Mouse (Mus musculus) heart, embryonic 10.5 days (tissue): ENCODE data around the gene Rgs6. TPM values are rescaled to one million over a fixed set of nuclear protein-coding genes. Genes with fewer than 3 reads are reported as not detected.

ENCODE experiments used
- DNase-seq: peaks from one replicate; pipeline ENCODE4 v3.0.0-alpha.2; 2017; ENCODE audit warnings: low spot score
- H3K27ac ChIP-seq: fragments of 300-500 bp; sonication (generic); 2 replicates; pipeline ENCODE4 v1.5.1; 2016; ENCODE audit warnings: mild to moderate bottlenecking
- H3K27me3 ChIP-seq: fragments of 300-500 bp; sonication (generic); 2 replicates; pipeline ENCODE4 v1.6.1; 2016; ENCODE audit warnings: mild to moderate bottlenecking; ENCODE audit not compliant: poor library complexity, insufficient read depth, severe bottlenecking
- H3K36me3 ChIP-seq: fragments of 300-500 bp; sonication (generic); 2 replicates; pipeline ENCODE4 v1.6.1; 2016; ENCODE audit warnings: mild to moderate bottlenecking, moderate library complexity
- H3K4me1 ChIP-seq: fragments of 300-500 bp; sonication (generic); 2 replicates; pipeline ENCODE4 v1.6.1; 2016; ENCODE audit warnings: mild to moderate bottlenecking
- H3K4me3 ChIP-seq: fragments of 300-500 bp; sonication (generic); 2 replicates; pipeline ENCODE4 v1.5.1; 2016; ENCODE audit warnings: mild to moderate bottlenecking, moderate library complexity
- H3K9me3 ChIP-seq: fragments of 300-500 bp; sonication (generic); 2 replicates; pipeline ENCODE4 v1.6.1; 2016; ENCODE audit warnings: mild to moderate bottlenecking, moderate library complexity
- WGBS: fragments of 180-500 bp; shearing (Covaris S2); methylation state at CpG from one replicate; pipeline ENCODE4 v1.1.7; 2016; 5-methylcytosine and 5-hydroxymethylcytosine counted together
- polyA plus RNA-seq: library from polyadenylated mRNA; unstranded; fragments of >200 nt; fragmentation: Nextera tagmentation; extraction: Ambion mirVana; gene quantifications from 2 replicates; pipeline ENCODE4 v1.2.1, GENCODE M21; 2016

The Rgs6 gene
- polyA plus RNA-seq, 1 experiment from 2014 or later: 8.3 TPM

GRCm38 (mm10) chr12:83160211-83160610, 572.1 kb downstream of the Rgs6 start:
- H3K27me3 ChIP-seq: no peaks in the 10 kb centered on the region
- peaks cover 23% of the 10 kb centered on the region for H3K4me1 ChIP-seq
- 83% methylated on average over 2 of the region's 2 CpGs for WGBS
- H3K9me3 ChIP-seq: no peaks in the 10 kb centered on the region
- H3K36me3 ChIP-seq: no peaks in the 10 kb centered on the region
- H3K27ac ChIP-seq: no peak overlapping the region
- no peak for DNase-seq
- H3K4me3 ChIP-seq: no peak overlapping the region

- Histone ChIP-seq H3K9me3 (no peaks in the 10 kb centered on the region), H3K36me3 (no peaks in the 10 kb centered on the region), H3K4me3 (no peak overlapping the region), H3K27ac (no peak overlapping the region), H3K4me1 (peaks cover 26% of the 10 kb centered on the region), H3K27me3 (no peaks in the 10 kb centered on the region)
- no peak for DNase-seq
- 79% methylated on average over 4 of the region's 4 CpGs for WGBS
Observed at GRCm38 (mm10) chr12:83160700-83161099, 572.6 kb downstream of the Rgs6 start.

GRCm38 (mm10) chr12:83163721-83164120, 575.6 kb downstream of the Rgs6 start:
- Histone ChIP-seq H3K27me3 (no peaks in the 10 kb centered on the region), H3K27ac (no peak overlapping the region; the same call in 1 of the 2 replicates), H3K4me1 (peaks cover 26% of the 10 kb centered on the region), H3K36me3 (no peaks in the 10 kb centered on the region), H3K9me3 (no peaks in the 10 kb centered on the region), H3K4me3 (no peak overlapping the region)
- no peak for DNase-seq
- 47% methylated on average over 5 of the region's 5 CpGs for WGBS

DNA sequence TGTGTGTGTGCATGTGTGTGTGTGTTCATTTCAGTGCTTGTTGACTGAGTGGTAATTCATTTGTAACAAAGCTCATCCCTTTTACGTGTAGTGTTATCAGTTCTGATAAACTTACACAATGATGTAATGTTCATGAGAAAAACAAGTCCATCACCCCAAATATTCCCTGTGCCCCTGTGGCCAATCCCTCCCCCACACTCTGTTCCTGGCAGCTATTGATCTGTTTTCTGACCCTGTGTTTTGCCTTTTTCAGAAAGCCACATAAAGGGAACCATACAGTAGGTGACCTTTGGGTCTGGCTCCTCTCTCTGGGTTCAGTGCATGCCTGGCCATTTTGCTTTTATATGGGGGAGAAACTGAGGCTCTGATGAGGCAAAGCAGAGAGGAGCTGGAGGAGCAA, 577.0 kb downstream of the Rgs6 start:
- no peaks in the 10 kb centered on the region for H3K9me3 ChIP-seq
- DNase-seq: no peak
- peaks cover 40% of the 10 kb centered on the region for H3K4me1 ChIP-seq
- no peaks in the 10 kb centered on the region for H3K27me3 ChIP-seq
- H3K36me3 ChIP-seq: no peaks in the 10 kb centered on the region
- WGBS: 74% methylated on average over 1 of the region's 1 CpGs
- H3K4me3 ChIP-seq: no peak overlapping the region
- no peak overlapping the region for H3K27ac ChIP-seq

- no peak overlapping the region for H3K27ac ChIP-seq
- H3K4me1 ChIP-seq: peaks cover 50% of the 10 kb centered on the region
- H3K9me3 ChIP-seq: no peaks in the 10 kb centered on the region
- H3K4me3 ChIP-seq: no peak overlapping the region
- H3K27me3 ChIP-seq: no peaks in the 10 kb centered on the region
- no peak for DNase-seq
- H3K36me3 ChIP-seq: no peaks in the 10 kb centered on the region
- WGBS: 68% methylated on average over 6 of the region's 6 CpGs
Observed at GRCm38 (mm10) chr12:83168310-83168709, 580.2 kb downstream of the Rgs6 start.

DNA sequence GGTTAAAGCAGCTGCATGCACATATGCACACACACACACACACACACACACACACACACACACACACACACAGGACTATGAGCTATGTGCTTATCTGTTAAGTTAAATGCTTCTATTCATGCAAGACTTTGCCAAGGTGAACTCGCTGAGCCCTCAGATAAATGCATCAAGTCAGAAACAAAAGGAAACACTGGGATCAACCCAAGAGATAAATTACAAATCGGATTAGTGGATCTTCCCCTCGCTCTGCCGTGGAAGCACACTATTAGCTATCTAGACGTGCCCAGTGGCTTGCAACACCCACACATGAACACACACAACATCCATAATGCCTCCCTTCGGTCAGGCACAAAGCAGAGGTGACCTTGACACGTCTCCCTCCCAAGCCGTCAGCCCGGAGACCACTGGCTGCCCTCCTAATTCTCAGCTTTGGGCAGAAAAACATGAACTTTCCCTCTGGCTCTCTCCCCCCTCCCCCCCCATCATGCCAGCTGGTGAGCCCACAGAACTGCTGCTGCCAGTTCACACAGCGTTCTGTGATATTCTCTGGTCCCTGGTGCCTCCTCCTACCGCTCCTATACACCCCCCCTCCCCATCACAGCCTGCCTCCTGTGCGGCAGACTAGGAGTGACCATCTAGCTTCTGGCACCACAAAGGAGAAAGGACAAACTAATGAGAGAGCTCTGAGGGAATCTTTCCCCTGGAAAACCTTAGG, 581.6 kb downstream of the Rgs6 start:
- no peaks in the 10 kb centered on the region for H3K27me3 ChIP-seq
- H3K9me3 ChIP-seq: no peaks in the 10 kb centered on the region
- H3K4me1 ChIP-seq: peaks cover 37% of the 10 kb centered on the region
- H3K4me3 ChIP-seq: no peak overlapping the region
- peak overlapping the region; percentile 87 for H3K27ac ChIP-seq
- no peaks in the 10 kb centered on the region for H3K36me3 ChIP-seq
- 39% methylated on average over 12 of the region's 12 CpGs for WGBS
- no peak for DNase-seq

DNA sequence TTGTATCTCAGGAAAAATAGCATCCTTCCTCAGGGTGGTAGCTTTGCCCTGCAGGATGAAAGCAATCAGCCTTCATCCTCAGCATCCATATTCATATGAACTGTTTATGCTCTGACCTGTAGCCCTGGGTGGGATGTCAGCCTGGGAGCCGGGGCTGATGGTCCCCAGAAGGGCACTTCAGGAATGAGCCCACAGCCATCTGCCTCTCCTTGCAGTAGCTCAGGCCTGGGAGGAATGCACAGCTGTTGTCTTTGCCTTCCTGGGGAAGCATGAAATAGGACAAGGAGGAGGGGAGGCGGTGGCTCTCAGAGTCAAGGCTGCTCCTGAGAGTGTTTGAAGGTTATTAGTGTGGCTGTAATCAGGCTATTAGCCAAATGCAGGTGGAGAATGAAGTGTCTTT, 590.7 kb downstream of the Rgs6 start:
- 58% methylated on average over 2 of the region's 2 CpGs for WGBS
- H3K9me3 ChIP-seq: no peaks in the 10 kb centered on the region
- no peak for DNase-seq
- H3K27me3 ChIP-seq: no peaks in the 10 kb centered on the region
- H3K27ac ChIP-seq: no peak overlapping the region
- no peaks in the 10 kb centered on the region for H3K36me3 ChIP-seq
- no peak overlapping the region for H3K4me3 ChIP-seq
- H3K4me1 ChIP-seq: peaks cover 16% of the 10 kb centered on the region

GRCm38 (mm10) chr12:83179860-83180259, 591.8 kb downstream of the Rgs6 start:
- no peaks in the 10 kb centered on the region for H3K27me3 ChIP-seq
- peaks cover 16% of the 10 kb centered on the region for H3K4me1 ChIP-seq
- no peaks in the 10 kb centered on the region for H3K9me3 ChIP-seq
- H3K36me3 ChIP-seq: no peaks in the 10 kb centered on the region
- H3K27ac ChIP-seq: no peak overlapping the region
- no peak for DNase-seq
- no peak overlapping the region for H3K4me3 ChIP-seq
- 81% methylated on average over 1 of the region's 1 CpGs for WGBS

DNA sequence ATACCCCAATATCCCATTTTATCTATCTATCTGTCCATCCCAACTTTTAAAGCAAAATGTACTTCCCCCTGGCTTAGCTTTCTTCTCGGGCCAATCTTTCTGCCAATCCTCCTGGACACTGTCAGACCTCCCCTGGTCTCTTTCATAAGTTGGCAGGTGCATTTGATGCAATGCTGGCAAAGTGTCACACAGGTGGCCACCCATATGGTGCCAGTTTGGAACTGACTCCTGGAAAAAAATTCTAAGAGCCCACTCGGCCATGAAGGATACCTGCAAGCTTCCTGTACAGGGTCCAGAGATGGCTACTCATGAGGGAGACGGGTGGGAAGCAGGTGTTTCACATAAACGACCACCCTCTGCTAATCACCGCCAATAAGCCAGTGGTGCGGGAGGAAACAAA, 592.5 kb downstream of the Rgs6 start:
- Histone ChIP-seq H3K36me3 (no peaks in the 10 kb centered on the region), H3K4me1 (peaks cover 16% of the 10 kb centered on the region), H3K27ac (no peak overlapping the region), H3K27me3 (no peaks in the 10 kb centered on the region), H3K9me3 (no peaks in the 10 kb centered on the region), H3K4me3 (no peak overlapping the region)
- WGBS: 80% methylated on average over 6 of the region's 6 CpGs
- no peak for DNase-seq

DNA sequence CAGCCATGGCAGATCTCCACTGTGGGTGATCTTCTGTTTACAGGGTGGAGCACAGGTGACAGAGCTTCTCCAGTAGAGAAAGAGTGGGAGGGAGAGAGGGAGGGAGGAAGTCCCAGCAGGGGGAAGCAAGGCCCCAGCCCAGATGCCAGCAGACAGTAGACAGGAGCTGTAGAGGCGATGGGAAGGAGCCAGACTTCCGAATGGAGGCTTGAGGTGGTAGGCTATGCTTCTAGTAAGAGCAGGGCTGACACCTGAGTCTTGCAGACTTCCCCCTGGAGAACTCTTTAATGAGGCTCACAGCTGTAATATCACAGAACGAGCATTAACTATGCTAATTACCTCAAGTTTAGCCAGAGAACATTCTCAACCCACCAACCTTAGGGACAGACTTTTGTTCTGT, 613.6 kb downstream of the Rgs6 start:
- H3K27ac ChIP-seq: peak overlapping the region; percentile 56; the same call in 1 of the 2 replicates
- H3K4me3 ChIP-seq: no peak overlapping the region
- H3K4me1 ChIP-seq: peaks cover 52% of the 10 kb centered on the region
- 37% methylated on average over 3 of the region's 3 CpGs for WGBS
- H3K36me3 ChIP-seq: no peaks in the 10 kb centered on the region
- no peaks in the 10 kb centered on the region for H3K9me3 ChIP-seq
- no peak for DNase-seq
- no peaks in the 10 kb centered on the region for H3K27me3 ChIP-seq

GRCm38 (mm10) chr12:83204361-83204760, 616.3 kb downstream of the Rgs6 start:
- H3K4me1 ChIP-seq: peaks cover 79% of the 10 kb centered on the region
- peak overlapping the region; percentile 7 for H3K27ac ChIP-seq
- H3K27me3 ChIP-seq: no peaks in the 10 kb centered on the region
- H3K9me3 ChIP-seq: no peaks in the 10 kb centered on the region
- H3K4me3 ChIP-seq: no peak overlapping the region
- 69% methylated on average over 5 of the region's 5 CpGs for WGBS
- DNase-seq: no peak
- no peaks in the 10 kb centered on the region for H3K36me3 ChIP-seq

DNA sequence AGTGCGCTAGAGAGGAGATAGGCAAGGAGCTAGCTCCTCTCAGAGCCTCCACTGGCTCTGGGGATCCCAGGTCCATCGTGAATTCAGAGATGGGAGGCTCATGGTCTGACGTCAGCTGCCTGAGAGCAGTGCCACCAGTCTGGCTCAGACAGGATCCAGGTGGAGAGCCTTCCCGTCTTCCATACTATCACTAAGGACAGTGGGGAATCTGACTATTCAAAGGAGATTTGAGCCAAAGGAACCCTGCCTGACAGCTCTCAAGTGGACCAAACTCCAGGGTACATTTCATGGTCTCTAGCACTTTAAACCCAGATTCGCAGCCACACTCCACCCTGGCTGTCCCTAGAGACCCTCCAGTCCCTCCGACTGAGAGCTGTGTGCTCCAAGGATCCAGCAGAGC, 618.8 kb downstream of the Rgs6 start:
- Histone ChIP-seq H3K27ac (peak overlapping the region; percentile 44; the same call in 1 of the 2 replicates), H3K9me3 (no peaks in the 10 kb centered on the region), H3K4me1 (peaks cover 86% of the 10 kb centered on the region), H3K36me3 (no peaks in the 10 kb centered on the region), H3K27me3 (no peaks in the 10 kb centered on the region), H3K4me3 (no peak overlapping the region)
- no peak for DNase-seq
- 53% methylated on average over 6 of the region's 6 CpGs for WGBS

- Histone ChIP-seq H3K4me1 (peaks cover 83% of the 10 kb centered on the region), H3K27me3 (no peaks in the 10 kb centered on the region), H3K27ac (peak overlapping the region; percentile 44; the same call in 1 of the 2 replicates), H3K36me3 (no peaks in the 10 kb centered on the region), H3K9me3 (no peaks in the 10 kb centered on the region), H3K4me3 (no peak overlapping the region)
- 70% methylated on average over 5 of the region's 5 CpGs for WGBS
- no peak for DNase-seq
Observed at GRCm38 (mm10) chr12:83207481-83207880, 619.4 kb downstream of the Rgs6 start.

DNA sequence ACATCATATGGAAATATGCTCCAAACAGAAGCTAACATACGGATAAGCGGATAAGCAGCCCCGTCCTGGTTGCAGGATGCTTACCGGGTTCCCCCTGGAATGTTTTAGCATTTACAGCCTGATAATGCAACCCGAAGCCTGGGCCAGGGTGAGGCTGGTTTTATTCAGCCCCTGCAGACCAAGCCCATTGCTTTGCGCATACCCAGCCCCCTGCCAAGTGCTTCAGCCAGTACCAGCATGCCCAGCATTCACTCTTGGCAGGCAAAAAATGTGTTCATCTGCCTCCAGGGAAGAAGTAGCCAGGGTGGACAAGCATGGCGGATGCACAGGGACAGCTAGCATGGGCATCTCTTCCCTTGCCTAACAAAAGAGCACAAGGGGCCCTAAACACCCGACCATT, 619.9 kb downstream of the Rgs6 start:
- 53% methylated on average over 8 of the region's 8 CpGs for WGBS

More for the DNA sequence above, 619.9 kb downstream of the Rgs6 start:
- H3K4me3 ChIP-seq: no peak overlapping the region
- no peaks in the 10 kb centered on the region for H3K27me3 ChIP-seq
- DNase-seq: no peak
- peak overlapping the region; percentile 82 for H3K27ac ChIP-seq
- no peaks in the 10 kb centered on the region for H3K9me3 ChIP-seq
- H3K4me1 ChIP-seq: peaks cover 85% of the 10 kb centered on the region
- no peaks in the 10 kb centered on the region for H3K36me3 ChIP-seq
